Mouse (Mus musculus): Measurements from ENCODE around the gene Hdac6. TPM values are rescaled to one million over a fixed set of nuclear protein-coding genes. Genes with fewer than 3 reads are reported as not detected.

Hdac6 gene
- polyA plus RNA-seq, 1 experiment from 2014 or later: 38.0 TPM

Other genes starting within 250 kb of the Hdac6 start
- 17.3 and 22.6 TPM in 2 replicates for gene Wdr45, start 233.6 kb downstream of the Hdac6 start, polyA plus RNA-seq (2014; fragmentation: Nextera tagmentation; extraction: Ambion mirVana)
- not detected in 2 replicates for gene Gm45208, start 225.6 kb downstream of the Hdac6 start, polyA plus RNA-seq (2014; fragmentation: Nextera tagmentation; extraction: Ambion mirVana)
- gene Praf2, start 219.4 kb downstream of the Hdac6 start, polyA plus RNA-seq (2014; fragmentation: Nextera tagmentation; extraction: Ambion mirVana): 85.4 and 88.7 TPM in 2 replicates
- gene Ccdc120, start 197.0 kb downstream of the Hdac6 start, polyA plus RNA-seq (2014; fragmentation: Nextera tagmentation; extraction: Ambion mirVana): 14.5 and 20.2 TPM in 2 replicates
- gene Tfe3, start 185.3 kb downstream of the Hdac6 start, polyA plus RNA-seq (2014; fragmentation: Nextera tagmentation; extraction: Ambion mirVana): 16.2 and 16.5 TPM in 2 replicates
- 35.6 and 35.9 TPM in 2 replicates for gene Gripap1, start 158.1 kb downstream of the Hdac6 start, polyA plus RNA-seq (2014; fragmentation: Nextera tagmentation; extraction: Ambion mirVana)
- 0.86 and 1.2 TPM in 2 replicates for gene Kcnd1, start 125.6 kb downstream of the Hdac6 start, polyA plus RNA-seq (2014; fragmentation: Nextera tagmentation; extraction: Ambion mirVana)
- 36.4 and 37.1 TPM in 2 replicates for gene Otud5, start 106.5 kb downstream of the Hdac6 start, polyA plus RNA-seq (2014; fragmentation: Nextera tagmentation; extraction: Ambion mirVana)
- 4.9 and 6.4 TPM in 2 replicates for gene Pim2, start 69.6 kb downstream of the Hdac6 start, polyA plus RNA-seq (2014; fragmentation: Nextera tagmentation; extraction: Ambion mirVana)
- 6.8 and 12.1 TPM in 2 replicates for gene Slc35a2, start 63.9 kb downstream of the Hdac6 start, polyA plus RNA-seq (2014; fragmentation: Nextera tagmentation; extraction: Ambion mirVana)
- gene Pqbp1, start 48.6 kb downstream of the Hdac6 start, polyA plus RNA-seq (2014; fragmentation: Nextera tagmentation; extraction: Ambion mirVana): 146 and 149 TPM in 2 replicates
- gene Timm17b, start 48.5 kb downstream of the Hdac6 start, polyA plus RNA-seq (2014; fragmentation: Nextera tagmentation; extraction: Ambion mirVana): 162 and 172 TPM in 2 replicates
- not detected in 2 replicates for gene Gm10491, start 40.1 kb downstream of the Hdac6 start, polyA plus RNA-seq (2014; fragmentation: Nextera tagmentation; extraction: Ambion mirVana)
- gene Gm10490, start 38.3 kb downstream of the Hdac6 start, polyA plus RNA-seq (2014; fragmentation: Nextera tagmentation; extraction: Ambion mirVana): not detected in 2 replicates
- gene Pcsk1n, start 28.1 kb downstream of the Hdac6 start, polyA plus RNA-seq (2014; fragmentation: Nextera tagmentation; extraction: Ambion mirVana): 4.9 and 5.3 TPM in 2 replicates
- gene Eras, start 19.3 kb downstream of the Hdac6 start, polyA plus RNA-seq (2014; fragmentation: Nextera tagmentation; extraction: Ambion mirVana): not detected in 2 replicates
- gene Gata1, start 30.2 kb upstream of the Hdac6 start, polyA plus RNA-seq (2014; fragmentation: Nextera tagmentation; extraction: Ambion mirVana): 4.0 and 5.0 TPM in 2 replicates
- gene Glod5, start 70.6 kb upstream of the Hdac6 start, polyA plus RNA-seq (2014; fragmentation: Nextera tagmentation; extraction: Ambion mirVana): not detected in 2 replicates
- 86.7 and 88.3 TPM in 2 replicates for gene Suv39h1, start 126.9 kb upstream of the Hdac6 start, polyA plus RNA-seq (2014; fragmentation: Nextera tagmentation; extraction: Ambion mirVana)
- gene Was, start 142.6 kb upstream of the Hdac6 start, polyA plus RNA-seq (2014; fragmentation: Nextera tagmentation; extraction: Ambion mirVana): 0.42 and 0.48 TPM in 2 replicates
- gene Wdr13, start 185.0 kb upstream of the Hdac6 start, polyA plus RNA-seq (2014; fragmentation: Nextera tagmentation; extraction: Ambion mirVana): 15.1 and 15.9 TPM in 2 replicates
- gene Rbm3, start 198.0 kb upstream of the Hdac6 start, polyA plus RNA-seq (2014; fragmentation: Nextera tagmentation; extraction: Ambion mirVana): 525 and 566 TPM in 2 replicates
- 11.3 and 14.1 TPM in 2 replicates for gene Tbc1d25, start 228.3 kb upstream of the Hdac6 start, polyA plus RNA-seq (2014; fragmentation: Nextera tagmentation; extraction: Ambion mirVana)
- 33.2 and 37.0 TPM in 2 replicates for gene Ebp, start 245.6 kb upstream of the Hdac6 start, polyA plus RNA-seq (2014; fragmentation: Nextera tagmentation; extraction: Ambion mirVana)

All from embryonic facial prominence, embryonic 11.5 days (tissue).